Mouse (Mus musculus) adipocyte (in vitro differentiated cells): ENCODE results near the gene Adcy5.
A peak's percentile ranks its signal among the peaks of the same experiment; 100 is the strongest.

ENCODE experiments used
- DNase-seq: peaks from one replicate; pipeline ENCODE4 v3.0.0-alpha.2; 2016; ENCODE audit warnings: low spot score

The Adcy5 gene

GRCm38 (mm10) chr16:35156306-35156695 is 1.6 kb downstream of the Adcy5 start:
- DNase-seq: no peak

GRCm38 (mm10) chr16:35156832-35157231 is 2.2 kb downstream of the Adcy5 start:
- no peak for DNase-seq

- no peak for DNase-seq
These were observed 4.9 kb downstream of the Adcy5 start for GRCm38 (mm10) chr16:35159532-35159931.

GRCm38 (mm10) chr16:35159991-35160390 is 5.3 kb downstream of the Adcy5 start:
- no peak for DNase-seq

- no peak for DNase-seq
These were observed 9.9 kb downstream of the Adcy5 start for GRCm38 (mm10) chr16:35164361-35165224.

GRCm38 (mm10) chr16:35165361-35165760 is 10.7 kb downstream of the Adcy5 start:
- no peak for DNase-seq

GRCm38 (mm10) chr16:35165788-35166187 is 11.1 kb downstream of the Adcy5 start:
- no peak for DNase-seq

- DNase-seq: peak; percentile 83
These were observed 14.8 kb downstream of the Adcy5 start for GRCm38 (mm10) chr16:35169431-35169830.

- DNase-seq: no peak
These were observed 17.5 kb downstream of the Adcy5 start for GRCm38 (mm10) chr16:35172195-35172594.

- peak; percentile 85 for DNase-seq
These were observed 23.8 kb downstream of the Adcy5 start for GRCm38 (mm10) chr16:35178516-35178915.

- peak; percentile 89 for DNase-seq
These were observed 24.4 kb downstream of the Adcy5 start for GRCm38 (mm10) chr16:35179082-35179481.

GRCm38 (mm10) chr16:35183161-35183560 is 28.5 kb downstream of the Adcy5 start:
- no peak for DNase-seq

- peak; percentile 37 for DNase-seq
These were observed 33.4 kb downstream of the Adcy5 start for GRCm38 (mm10) chr16:35188111-35188510.

- no peak for DNase-seq
These were observed 34.9 kb downstream of the Adcy5 start for GRCm38 (mm10) chr16:35189420-35190141.

GRCm38 (mm10) chr16:35190777-35191176 is 36.1 kb downstream of the Adcy5 start:
- DNase-seq: no peak

GRCm38 (mm10) chr16:35191271-35191670 is 36.6 kb downstream of the Adcy5 start:
- no peak for DNase-seq

- DNase-seq: no peak
These were observed 37.8 kb downstream of the Adcy5 start for GRCm38 (mm10) chr16:35192471-35192870.

GRCm38 (mm10) chr16:35193357-35193756 is 38.7 kb downstream of the Adcy5 start:
- no peak for DNase-seq

- DNase-seq: no peak
These were observed 45.2 kb downstream of the Adcy5 start for GRCm38 (mm10) chr16:35199721-35200431.

- DNase-seq: peak; percentile 55
These were observed 45.9 kb downstream of the Adcy5 start for GRCm38 (mm10) chr16:35200432-35201142.

GRCm38 (mm10) chr16:35201281-35201680 is 46.6 kb downstream of the Adcy5 start:
- DNase-seq: no peak

- DNase-seq: peak; percentile 90
These were observed 48.8 kb downstream of the Adcy5 start for GRCm38 (mm10) chr16:35203511-35203910.
